Mouse (Mus musculus): ENCODE results near the gene Dnaic1. TPM values are rescaled to one million over a fixed set of nuclear protein-coding genes. Genes with fewer than 3 reads are reported as not detected.

Gene Dnaic1
- total and polyA plus RNA-seq, 3 experiments, result 0.34 to 4.1 (median 0.89) TPM

DNA sequence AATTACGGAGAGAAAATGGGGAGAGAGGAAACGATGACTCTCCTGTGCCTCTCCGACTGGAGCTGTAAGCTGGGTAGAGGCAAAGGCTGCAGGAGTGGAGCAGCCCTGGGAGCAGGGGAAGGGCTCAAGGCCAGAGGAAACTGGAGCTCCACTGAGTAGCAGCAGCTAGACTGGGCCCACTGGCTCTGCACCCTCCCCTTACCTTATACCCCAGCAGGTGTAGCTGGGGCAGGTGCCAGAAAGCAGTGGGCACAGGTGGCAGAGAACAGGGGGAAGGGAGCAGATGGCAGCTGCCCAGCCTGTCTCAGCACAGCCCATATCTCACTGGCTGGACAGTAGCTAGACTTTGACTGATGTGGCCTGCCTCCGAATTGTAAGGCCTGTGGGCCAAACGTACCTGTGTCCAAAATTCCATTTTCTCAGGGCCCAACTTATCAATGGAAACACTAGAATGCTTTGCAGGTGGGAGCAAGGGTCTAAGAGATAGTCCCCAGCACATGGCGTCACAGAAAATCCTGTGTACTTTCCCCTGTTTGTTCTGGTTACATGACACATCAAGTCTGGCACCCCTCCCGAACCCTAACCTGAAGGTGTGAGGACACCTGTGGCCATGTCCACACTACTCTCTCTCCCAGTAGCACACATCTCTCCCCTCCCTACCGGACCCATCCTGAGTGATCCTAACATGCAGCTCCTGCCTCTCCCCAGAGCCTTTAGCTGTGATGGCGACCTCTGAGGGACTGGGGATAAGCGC is 67.5 kb downstream of the Dnaic1 start:
- peaks cover 7 to 22% of the 10 kb centered on the region in 2 experiments; a peak in 3 of 4 replicates for H3K4me1 ChIP-seq (ENCODE audit: control insufficient read depth in 1 of 2, insufficient read depth in 2 of 2)
- peaks cover 17% of the 10 kb centered on the region for H3K9me3 ChIP-seq (replicated peaks; ENCODE audit: low read length)
- H3K27ac ChIP-seq (ENCODE audit: insufficient read depth, low read depth), result no peak overlapping the region
- no peaks in the 10 kb centered on the region for H3K36me3 ChIP-seq (replicated peaks in 1 of 2; ENCODE audit: control insufficient read depth in 1 of 2, insufficient read depth in 1 of 2, low read length in 1 of 2)
- no peak overlapping the region for H3K9ac ChIP-seq (ENCODE audit: insufficient read depth, low read depth)
- TF ChIP-seq EP300 (IDR thresholded peaks at IDR 0.05; ENCODE audit: low read length) (no peak), POLR2A (IDR thresholded peaks at IDR 0.05; ENCODE audit: low read depth, low read length) (no peak), USF1 (IDR thresholded peaks at IDR 0.05; ENCODE audit: low read depth, low read length) (no peak), USF2 (conservative IDR thresholded peaks at IDR 0.05; ENCODE audit: low read depth, low read length) (no peak), MAX (IDR thresholded peaks at IDR 0.05; ENCODE audit: low read length) (no peak), RAD21 (IDR thresholded peaks at IDR 0.05; ENCODE audit: low read depth, low read length) (no peak), ELF1 (IDR thresholded peaks at IDR 0.05; ENCODE audit: low read depth, low read length) (no peak), CTCF (conservative IDR thresholded peaks at IDR 0.05 in 1 of 2, IDR thresholded peaks at IDR 0.05 in 1 of 2; ENCODE audit: low read depth in 2 of 2, low read length in 2 of 2) (no peak), NELFE (IDR thresholded peaks at IDR 0.05; ENCODE audit: low read depth, low read length) (no peak), ZNF384 (IDR thresholded peaks at IDR 0.05; ENCODE audit: low read depth, low read length) (no peak), MAZ (IDR thresholded peaks at IDR 0.05; ENCODE audit: low read depth, low read length) (no peak), RCOR1 (conservative IDR thresholded peaks at IDR 0.05; ENCODE audit: low read depth, low read length) (no peak), E2F4 (IDR thresholded peaks at IDR 0.05; ENCODE audit: insufficient replicate concordance, low read depth, low read length) (no peak), GABPA (IDR thresholded peaks at IDR 0.05; ENCODE audit: insufficient replicate concordance, low read depth, low read length) (no peak), MAFK (IDR thresholded peaks at IDR 0.05; ENCODE audit: insufficient replicate concordance, low read length) (no peak), KAT2A (IDR thresholded peaks at IDR 0.05; ENCODE audit: insufficient replicate concordance, low read length) (no peak), MEF2A (IDR thresholded peaks at IDR 0.05; ENCODE audit: borderline replicate concordance, low read depth, low read length) (no peak), CHD1 (IDR thresholded peaks at IDR 0.05; ENCODE audit: low read depth, low read length) (no peak), ZKSCAN1 (IDR thresholded peaks at IDR 0.05; ENCODE audit: borderline replicate concordance, low read depth, low read length) (no peak), TBP (conservative IDR thresholded peaks at IDR 0.05; ENCODE audit: low read depth, low read length) (no peak)
- no peak overlapping the region for H3K4me3 ChIP-seq (replicated peaks in 1 of 3; ENCODE audit: low read depth in 2 of 3, low read length in 2 of 3, poor library complexity in 1 of 3)
- peaks cover 55% of the 10 kb centered on the region for H3K27me3 ChIP-seq (replicated peaks)
- H3K79me2 ChIP-seq (replicated peaks; ENCODE audit: control insufficient read depth, extremely low read depth, insufficient read depth, poor library complexity, severe bottlenecking), result no peaks in the 10 kb centered on the region
- no peak overlapping the region for H3K4me2 ChIP-seq (ENCODE audit: insufficient read depth, low read depth, poor library complexity, severe bottlenecking)
- in situ Hi-C loops (cut with MboI; ENCODE audit: low pct_ligation_motif_present, low pct_unique_long_range_greater_than_20kb, low sequenced_read_pairs), result no loop called here
- dilution Hi-C loops (cut with MboI; ENCODE audit: extremely low pct_ligation_motif_present, extremely low pct_unique_long_range_greater_than_20kb, low sequenced_read_pairs), result no loop called here
- DNase-seq (ENCODE audit: extremely low read depth), result no peak

DNA sequence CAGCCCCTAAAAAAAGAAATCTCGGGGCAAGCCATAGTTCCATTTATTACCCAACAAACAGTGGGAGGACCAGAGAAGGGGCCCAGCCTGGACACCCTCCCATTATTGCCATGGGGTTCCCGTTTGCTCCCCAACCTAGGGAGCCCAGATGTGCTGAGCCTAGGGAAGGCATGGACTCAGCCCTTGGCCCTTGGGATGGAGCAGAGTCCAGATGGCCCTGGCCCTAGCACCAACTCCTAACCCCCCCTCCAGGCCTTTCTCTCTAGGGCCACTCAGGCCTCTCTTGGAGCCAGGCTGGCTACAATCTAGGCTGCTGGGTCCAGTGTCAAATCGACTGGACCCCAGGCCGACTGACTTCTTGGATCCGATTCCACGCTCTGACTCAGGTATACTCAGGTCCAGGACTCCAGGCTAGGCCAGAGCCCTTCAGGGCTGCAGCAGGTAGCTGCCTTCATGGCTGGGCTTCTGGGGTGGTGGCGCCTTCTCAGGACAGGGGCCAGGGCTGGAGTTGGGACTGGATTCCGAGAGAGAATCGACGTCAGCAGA is 68.7 kb downstream of the Dnaic1 start:
- no peak overlapping the region for H3K4me3 ChIP-seq (replicated peaks in 1 of 3; ENCODE audit: low read depth in 2 of 3, low read length in 2 of 3, poor library complexity in 1 of 3)
- no peak overlapping the region for H3K4me2 ChIP-seq (ENCODE audit: insufficient read depth, low read depth, poor library complexity, severe bottlenecking)
- H3K9me3 ChIP-seq (replicated peaks; ENCODE audit: low read length), result peaks cover 17% of the 10 kb centered on the region
- DNase-seq (ENCODE audit: extremely low read depth), result no peak
- TF ChIP-seq UBTF (IDR thresholded peaks at IDR 0.05; ENCODE audit: low read depth, low read length) (no peak), ZKSCAN1 (IDR thresholded peaks at IDR 0.05; ENCODE audit: borderline replicate concordance, low read depth, low read length) (no peak), MAFK (IDR thresholded peaks at IDR 0.05; ENCODE audit: insufficient replicate concordance, low read length) (no peak), IRF4 (IDR thresholded peaks at IDR 0.05; ENCODE audit: low read depth, low read length) (no peak), GABPA (IDR thresholded peaks at IDR 0.05; ENCODE audit: insufficient replicate concordance, low read depth, low read length) (no peak), CHD1 (IDR thresholded peaks at IDR 0.05; ENCODE audit: low read depth, low read length) (no peak), ELF1 (IDR thresholded peaks at IDR 0.05; ENCODE audit: low read depth, low read length) (no peak)
- H3K4me1 ChIP-seq (ENCODE audit: control insufficient read depth in 1 of 2, insufficient read depth in 2 of 2), result peaks cover 5 to 18% of the 10 kb centered on the region in 2 experiments; a peak in 3 of 4 replicates
- H3K9ac ChIP-seq (ENCODE audit: insufficient read depth, low read depth), result no peak overlapping the region
- no peaks in the 10 kb centered on the region for H3K79me2 ChIP-seq (replicated peaks; ENCODE audit: control insufficient read depth, extremely low read depth, insufficient read depth, poor library complexity, severe bottlenecking)
- H3K27ac ChIP-seq (ENCODE audit: insufficient read depth, low read depth), result no peak overlapping the region
- no peaks in the 10 kb centered on the region for H3K36me3 ChIP-seq (replicated peaks in 1 of 2; ENCODE audit: control insufficient read depth in 1 of 2, insufficient read depth in 1 of 2, low read length in 1 of 2)
- dilution Hi-C loops (cut with MboI; ENCODE audit: extremely low pct_ligation_motif_present, extremely low pct_unique_long_range_greater_than_20kb, low sequenced_read_pairs), result no loop called here
- in situ Hi-C loops (cut with MboI; ENCODE audit: low pct_ligation_motif_present, low pct_unique_long_range_greater_than_20kb, low sequenced_read_pairs), result no loop called here
- peaks cover 62% of the 10 kb centered on the region for H3K27me3 ChIP-seq (replicated peaks)

Measured in CH12.LX (cell line).